Mouse (Mus musculus) lung, postnatal 25 days (tissue): ENCODE results near the gene Ptpn7.
A peak's percentile ranks its signal among the peaks of the same experiment; 100 is the strongest.

Source experiments
- DNase-seq: peaks from one replicate; pipeline ENCODE4 v3.0.0; 2022; ENCODE audit warnings: low spot score

The Ptpn7 gene

GRCm38 (mm10) chr1:135129543-135130183 is 2.8 kb upstream of the Ptpn7 start:
- no peak for DNase-seq

- DNase-seq, result no peak
These were observed 2.0 kb upstream of the Ptpn7 start for GRCm38 (mm10) chr1:135130376-135131018.

- DNase-seq, result peak; percentile 68
These were observed 1.5 kb upstream of the Ptpn7 start for GRCm38 (mm10) chr1:135131034-135131433.

- DNase-seq, result no peak
These were observed 940 bp upstream of the Ptpn7 start for GRCm38 (mm10) chr1:135131560-135131959.

- DNase-seq, result no peak
These were observed 431 bp downstream of the Ptpn7 start for GRCm38 (mm10) chr1:135132893-135133369.

- no peak for DNase-seq
These were observed 1.4 kb downstream of the Ptpn7 start for GRCm38 (mm10) chr1:135133678-135134435.

- no peak for DNase-seq
These were observed 2.7 kb downstream of the Ptpn7 start for GRCm38 (mm10) chr1:135135111-135135787.

GRCm38 (mm10) chr1:135136500-135136899 is 4.0 kb downstream of the Ptpn7 start:
- peak; percentile 62 for DNase-seq

GRCm38 (mm10) chr1:135139906-135140305 is 7.4 kb downstream of the Ptpn7 start:
- DNase-seq, result no peak

GRCm38 (mm10) chr1:135142452-135142851 is 10.0 kb downstream of the Ptpn7 start:
- no peak for DNase-seq

GRCm38 (mm10) chr1:135143940-135144339 is 11.4 kb downstream of the Ptpn7 start:
- DNase-seq, result no peak

GRCm38 (mm10) chr1:135146077-135146945 is 13.8 kb downstream of the Ptpn7 start, which contains the start of gene Arl8a:
Arl8a (plus strand) TSS chr1:135146824.
- DNase-seq, result peak; percentile 88

GRCm38 (mm10) chr1:135146946-135147701 is 14.6 kb downstream of the Ptpn7 start:
- DNase-seq, result peak; percentile 91

GRCm38 (mm10) chr1:135147702-135148058 is 15.2 kb downstream of the Ptpn7 start:
- DNase-seq, result no peak

- DNase-seq, result no peak
These were observed 16.0 kb downstream of the Ptpn7 start for GRCm38 (mm10) chr1:135148476-135148875.

GRCm38 (mm10) chr1:135148996-135149395 is 16.5 kb downstream of the Ptpn7 start:
- no peak for DNase-seq

- no peak for DNase-seq
These were observed 21.5 kb downstream of the Ptpn7 start for GRCm38 (mm10) chr1:135154011-135154410.

- DNase-seq, result peak; percentile 83
These were observed 22.0 kb downstream of the Ptpn7 start for GRCm38 (mm10) chr1:135154411-135154959.

GRCm38 (mm10) chr1:135156300-135156699 is 23.8 kb downstream of the Ptpn7 start:
- DNase-seq, result no peak

GRCm38 (mm10) chr1:135158633-135159032 is 26.1 kb downstream of the Ptpn7 start:
- no peak for DNase-seq
